ENCODE assay signal across 8 mouse cellular contexts in genomic region chr8:124677486-124677885, GRCm38 (mm10). TPM values are rescaled to one million over a fixed set of nuclear protein-coding genes. Genes with fewer than 3 reads are reported as not detected.
A peak's percentile ranks its signal among the peaks of the same experiment; 100 is the strongest.
DNase-seq lines count a peak whose midpoint lies in the region; ATAC-seq and TF ChIP-seq lines count a peak whose summit lies in the region.

No protein-coding gene starts in this region.

- peak; percentile 48 for DNase-seq in CH12.LX (ENCODE audit: extremely low read depth)
- DNase-seq in brain, embryonic 18.5 days (ENCODE audit: low read depth, low spot score): peak; percentile 85
- DNase-seq in fibroblast of lung, adult 2 months (ENCODE audit: low read depth): peak; percentile 73
- DNase-seq in kidney, postnatal 10 days: peak; percentile 90
- peak; percentile 52 for DNase-seq in liver, embryonic 11.5 days (ENCODE audit: low spot score)

- TF ChIP-seq CTCF in CH12.LX (conservative IDR thresholded peaks at IDR 0.05 in 1 of 2, IDR thresholded peaks at IDR 0.05 in 1 of 2; ENCODE audit: low read depth in 2 of 2, low read length in 2 of 2): peak; percentile 73 to 83
- TF ChIP-seq CTCF in testis, adult 2 months (IDR thresholded peaks at IDR 0.05; ENCODE audit: control insufficient read depth, insufficient read depth, insufficient replicate concordance, low read depth, low read length): peak; percentile 86; the same call in 1 of the 2 replicates

- H3K79me2 ChIP-seq in CH12.LX (replicated peaks; ENCODE audit: control insufficient read depth, extremely low read depth, insufficient read depth, poor library complexity, severe bottlenecking): no peaks in the 10 kb centered on the region

- peaks cover 0 to 6% of the 10 kb centered on the region in 2 experiments; a peak in 1 of 4 replicates for H3K4me1 ChIP-seq in CH12.LX (ENCODE audit: control insufficient read depth in 1 of 2, insufficient read depth in 2 of 2)
- peaks cover 5% of the 10 kb centered on the region; the same call in 1 of the 2 replicates for H3K4me1 ChIP-seq in heart, embryonic 12.5 days (replicated peaks)
- no peaks in the 10 kb centered on the region for H3K4me1 ChIP-seq in liver, embryonic 11.5 days (replicated peaks; ENCODE audit: control insufficient read depth, insufficient read depth, low read length)
- H3K4me1 ChIP-seq in neural tube, embryonic 13.5 days (replicated peaks): peaks cover 9% of the 10 kb centered on the region
- H3K4me1 ChIP-seq in testis, adult 2 months (ENCODE audit: control insufficient read depth, insufficient read depth, low read length): no peaks in the 10 kb centered on the region

- peak; percentile 52; the same call in 1 of the 2 replicates for ATAC-seq in heart, embryonic 12.5 days (ENCODE audit: insufficient number of reproducible peaks, low FRiP score)
- no peak; the same call in 1 of the 2 replicates for ATAC-seq in liver, embryonic 11.5 days (replicated peaks; ENCODE audit: low FRiP score)
- ATAC-seq in neural tube, embryonic 13.5 days (ENCODE audit: low read depth): peak; percentile 74

- 50% methylated on average over 12 of the region's 12 CpGs for WGBS in heart, embryonic 12.5 days
- 69% methylated on average over 12 of the region's 12 CpGs for WGBS in liver, embryonic 11.5 days
- WGBS in neural tube, embryonic 13.5 days: 58% methylated on average over 12 of the region's 12 CpGs

- TF ChIP-seq RAD21 in CH12.LX (IDR thresholded peaks at IDR 0.05; ENCODE audit: low read depth, low read length): peak; percentile 76

- peaks cover 62 to 97% of the 10 kb centered on the region in 2 experiments for H3K36me3 ChIP-seq in CH12.LX (replicated peaks in 1 of 2; ENCODE audit: control insufficient read depth in 1 of 2, insufficient read depth in 1 of 2, low read length in 1 of 2)
- H3K36me3 ChIP-seq in heart, embryonic 12.5 days: peaks cover 71% of the 10 kb centered on the region
- peaks cover 11% of the 10 kb centered on the region for H3K36me3 ChIP-seq in liver, embryonic 11.5 days (ENCODE audit: control insufficient read depth, insufficient read depth, low read length)
- peaks cover 89% of the 10 kb centered on the region for H3K36me3 ChIP-seq in neural tube, embryonic 13.5 days
- H3K36me3 ChIP-seq in testis, adult 2 months (ENCODE audit: control insufficient read depth, insufficient read depth, low read length): no peaks in the 10 kb centered on the region

- no peaks in the 10 kb centered on the region for H3K9me3 ChIP-seq in CH12.LX (replicated peaks; ENCODE audit: low read length)
- H3K9me3 ChIP-seq in heart, embryonic 12.5 days (replicated peaks): no peaks in the 10 kb centered on the region
- no peaks in the 10 kb centered on the region for H3K9me3 ChIP-seq in liver, embryonic 11.5 days (ENCODE audit: control insufficient read depth, low read length)
- no peaks in the 10 kb centered on the region for H3K9me3 ChIP-seq in neural tube, embryonic 13.5 days

- no peaks in the 10 kb centered on the region for H3K27me3 ChIP-seq in CH12.LX (replicated peaks)
- H3K27me3 ChIP-seq in heart, embryonic 12.5 days (replicated peaks): no peaks in the 10 kb centered on the region
- no peaks in the 10 kb centered on the region for H3K27me3 ChIP-seq in liver, embryonic 11.5 days (replicated peaks; ENCODE audit: control insufficient read depth, insufficient read depth, low read length)
- H3K27me3 ChIP-seq in neural tube, embryonic 13.5 days: no peaks in the 10 kb centered on the region
- H3K27me3 ChIP-seq in testis, adult 2 months (ENCODE audit: control insufficient read depth, insufficient read depth, low read length): no peaks in the 10 kb centered on the region

- TF ChIP-seq POLR2A in CH12.LX (IDR thresholded peaks at IDR 0.05; ENCODE audit: low read depth, low read length): no peak
- TF ChIP-seq POLR2A in testis, adult 2 months (IDR thresholded peaks at IDR 0.05; ENCODE audit: control insufficient read depth, low read depth, low read length): no peak

- H3K9ac ChIP-seq in CH12.LX (ENCODE audit: insufficient read depth, low read depth): no peak overlapping the region
- peak overlapping the region; percentile 47 for H3K9ac ChIP-seq in heart, embryonic 12.5 days
- H3K9ac ChIP-seq in liver, embryonic 11.5 days (ENCODE audit: low read depth, low read length): no peak overlapping the region
- H3K9ac ChIP-seq in neural tube, embryonic 13.5 days: peak overlapping the region; percentile 50; the same call in 1 of the 2 replicates

- TF ChIP-seq EP300 in CH12.LX (IDR thresholded peaks at IDR 0.05; ENCODE audit: low read length): no peak

- H3K27ac ChIP-seq in CH12.LX (ENCODE audit: insufficient read depth, low read depth): no peak overlapping the region
- no peak overlapping the region for H3K27ac ChIP-seq in heart, embryonic 12.5 days (ENCODE audit: poor library complexity, severe bottlenecking)
- H3K27ac ChIP-seq in liver, embryonic 11.5 days (ENCODE audit: low read depth, low read length): no peak overlapping the region
- H3K27ac ChIP-seq in neural tube, embryonic 13.5 days (replicated peaks): peak overlapping the region; percentile 77
- no peak overlapping the region for H3K27ac ChIP-seq in testis, adult 2 months (ENCODE audit: control insufficient read depth, insufficient read depth, low read depth, low read length)

- H3K4me3 ChIP-seq in CH12.LX (replicated peaks in 1 of 3; ENCODE audit: low read depth in 2 of 3, low read length in 2 of 3, poor library complexity in 1 of 3): no peak overlapping the region
- H3K4me3 ChIP-seq in heart, embryonic 12.5 days: no peak overlapping the region
- H3K4me3 ChIP-seq in liver, embryonic 11.5 days (ENCODE audit: low read depth, low read length): no peak overlapping the region
- H3K4me3 ChIP-seq in neural tube, embryonic 13.5 days: no peak overlapping the region
- H3K4me3 ChIP-seq in testis, adult 2 months (ENCODE audit: control insufficient read depth, low read depth, low read length): no peak overlapping the region

- dilution Hi-C loops in CH12.LX (cut with MboI; ENCODE audit: extremely low pct_ligation_motif_present, extremely low pct_unique_long_range_greater_than_20kb, low sequenced_read_pairs): no loop called here

- H3K4me2 ChIP-seq in CH12.LX (ENCODE audit: insufficient read depth, low read depth, poor library complexity, severe bottlenecking): no peak overlapping the region
- no peak overlapping the region for H3K4me2 ChIP-seq in heart, embryonic 12.5 days
- no peak overlapping the region for H3K4me2 ChIP-seq in liver, embryonic 11.5 days
- no peak overlapping the region for H3K4me2 ChIP-seq in neural tube, embryonic 13.5 days

- in situ Hi-C loops in CH12.LX (cut with MboI; ENCODE audit: low pct_ligation_motif_present, low pct_unique_long_range_greater_than_20kb, low sequenced_read_pairs): no loop called here

TF ChIP-seq in CH12.LX, 34 proteins besides CTCF, POLR2A, EP300 and RAD21:
- TF ChIP-seq TBP (conservative IDR thresholded peaks at IDR 0.05; ENCODE audit: low read depth, low read length) (no peak), SMC3 (IDR thresholded peaks at IDR 0.05; ENCODE audit: low read depth, low read length) (peak; percentile 76)

RNA-seq across cellular contexts. Expression of gene 2310022B05Rik, which starts 14.3 kb away (rescaled TPM):
- total RNA-seq in CH12.LX (2012; rRNA removed) (3.4 and 5.7 TPM in 2 replicates), CH12.LX (2014; rRNA removed) (2.2 and 3.2 TPM in 2 replicates)
- 7.1 and 7.8 TPM in 2 replicates for polyA plus RNA-seq in CH12.LX (2012; ENCODE audit: insufficient read length, low read depth)
- 49.1 and 52.5 TPM in 2 replicates for polyA plus RNA-seq in heart, embryonic 12.5 days (2016; fragmentation: Nextera tagmentation; extraction: Ambion mirVana)
- 16.3 and 17.5 TPM in 2 replicates for polyA plus RNA-seq in liver, embryonic 11.5 days (2014; fragmentation: Nextera tagmentation; extraction: Ambion mirVana)
- 20.8 and 21.3 TPM in 2 replicates for polyA plus RNA-seq in neural tube, embryonic 13.5 days (2015; fragmentation: Nextera tagmentation; extraction: Ambion mirVana)
- 15.9 and 17.3 TPM in 2 replicates for polyA plus RNA-seq in testis, adult 2 months (2012; rRNA removed)

RNA-seq across cellular contexts. Expression of gene Ttc13, which starts 44.3 kb away (rescaled TPM):
- total RNA-seq in CH12.LX (2012; rRNA removed) (33.6 and 36.6 TPM in 2 replicates), CH12.LX (2014; rRNA removed) (33.5 and 35.8 TPM in 2 replicates)
- polyA plus RNA-seq in CH12.LX (2012; ENCODE audit: insufficient read length, low read depth): 26.3 and 30.8 TPM in 2 replicates
- polyA plus RNA-seq in heart, embryonic 12.5 days (2016; fragmentation: Nextera tagmentation; extraction: Ambion mirVana): 42.8 and 43.3 TPM in 2 replicates
- 49.8 and 51.9 TPM in 2 replicates for polyA plus RNA-seq in liver, embryonic 11.5 days (2014; fragmentation: Nextera tagmentation; extraction: Ambion mirVana)
- 60.4 and 62.6 TPM in 2 replicates for polyA plus RNA-seq in neural tube, embryonic 13.5 days (2015; fragmentation: Nextera tagmentation; extraction: Ambion mirVana)
- 8.2 and 9.2 TPM in 2 replicates for polyA plus RNA-seq in testis, adult 2 months (2012; rRNA removed)

RNA-seq across cellular contexts. Expression of gene Arv1, which starts 44.5 kb away (rescaled TPM):
- total RNA-seq in CH12.LX (2012; rRNA removed) (9.7 and 11.5 TPM in 2 replicates), CH12.LX (2014; rRNA removed) (11.4 and 11.9 TPM in 2 replicates)
- polyA plus RNA-seq in CH12.LX (2012; ENCODE audit: insufficient read length, low read depth): 18.8 and 22.0 TPM in 2 replicates
- 20.2 and 21.3 TPM in 2 replicates for polyA plus RNA-seq in heart, embryonic 12.5 days (2016; fragmentation: Nextera tagmentation; extraction: Ambion mirVana)
- 17.9 and 23.3 TPM in 2 replicates for polyA plus RNA-seq in liver, embryonic 11.5 days (2014; fragmentation: Nextera tagmentation; extraction: Ambion mirVana)
- polyA plus RNA-seq in neural tube, embryonic 13.5 days (2015; fragmentation: Nextera tagmentation; extraction: Ambion mirVana): 28.4 and 31.4 TPM in 2 replicates
- polyA plus RNA-seq in testis, adult 2 months (2012; rRNA removed): 13.5 and 14.9 TPM in 2 replicates

Comparison
In these comparisons a context has a peak if more than half of its experiments do, and no peak if none do; other contexts are left out.
1. H3K9ac ChIP-seq: peak in heart, embryonic 12.5 days (single experiment) and neural tube, embryonic 13.5 days (single experiment); none in CH12.LX (single experiment) and liver, embryonic 11.5 days (single experiment).
2. Peak in every context shown above with its lines, with median percentiles within 50 percentile points of each other: DNase-seq.